Mouse (Mus musculus) liver, embryonic 15.5 days (tissue): ENCODE results near the gene Pnldc1. TPM values are rescaled to one million over a fixed set of nuclear protein-coding genes. Genes with fewer than 3 reads are reported as not detected.
"Not testable (repeated sequence)": the region's sequence is repeated elsewhere in the genome, so short reads cannot be mapped to it uniquely, and the experiment has no call there.

Experiments
- ATAC-seq: fragments of 200-750 bp; cut with Nextera tagmentation; 2 replicates; pipeline ENCODE4 v1.8.0; 2017; ENCODE audit warnings: moderate number of reproducible peaks, mild to moderate bottlenecking, moderate library complexity; ENCODE audit not compliant: insufficient read depth
- H3K27ac ChIP-seq: fragments of 300-500 bp; sonication (generic); replicated peaks from 2 replicates; pipeline ENCODE4 v1.5.1; 2015; ENCODE audit warnings: mild to moderate bottlenecking, inconsistent platforms
- H3K27me3 ChIP-seq: fragments of 300-500 bp; sonication (generic); 2 replicates; pipeline ENCODE4 v1.6.1; 2015; ENCODE audit warnings: mild to moderate bottlenecking, inconsistent platforms
- H3K36me3 ChIP-seq: fragments of 300-500 bp; sonication (generic); replicated peaks from 2 replicates; pipeline ENCODE4 v1.6.1; 2015; ENCODE audit warnings: moderate library complexity, mild to moderate bottlenecking, inconsistent platforms
- H3K4me1 ChIP-seq: fragments of 300-500 bp; sonication (generic); replicated peaks from 2 replicates; pipeline ENCODE4 v1.6.1; 2015; ENCODE audit warnings: inconsistent platforms
- H3K4me2 ChIP-seq: fragments of 300-500 bp; sonication (generic); 2 replicates; pipeline ENCODE4 v1.6.1; 2015; ENCODE audit warnings: moderate library complexity, mild to moderate bottlenecking, inconsistent platforms
- H3K4me3 ChIP-seq: fragments of 300-500 bp; sonication (generic); replicated peaks from 2 replicates; pipeline ENCODE4 v1.5.1; 2015; ENCODE audit warnings: mild to moderate bottlenecking, inconsistent platforms
- H3K9ac ChIP-seq: fragments of 300-500 bp; sonication (generic); 2 replicates; pipeline ENCODE4 v1.6.1; 2015; ENCODE audit warnings: moderate library complexity, mild to moderate bottlenecking, inconsistent platforms
- H3K9me3 ChIP-seq: fragments of 300-500 bp; sonication (generic); replicated peaks from 2 replicates; pipeline ENCODE4 v1.6.1; 2016; ENCODE audit warnings: inconsistent platforms
- WGBS: fragments of 180-500 bp; shearing (Covaris S2); methylation state at CpG from one replicate; pipeline ENCODE4 v1.1.7; 2015; ENCODE audit warnings: mixed read lengths; ENCODE audit not compliant: insufficient replicate concordance; 5-methylcytosine and 5-hydroxymethylcytosine counted together
- polyA plus RNA-seq: library from polyadenylated mRNA; unstranded; fragments of >200 nt; fragmentation: Nextera tagmentation; extraction: Ambion mirVana; gene quantifications from 2 replicates; pipeline ENCODE4 v1.2.1, GENCODE M21; 2015

The Pnldc1 gene
- polyA plus RNA-seq, 1 experiment from 2014 or later, result 0.40 TPM

DNA sequence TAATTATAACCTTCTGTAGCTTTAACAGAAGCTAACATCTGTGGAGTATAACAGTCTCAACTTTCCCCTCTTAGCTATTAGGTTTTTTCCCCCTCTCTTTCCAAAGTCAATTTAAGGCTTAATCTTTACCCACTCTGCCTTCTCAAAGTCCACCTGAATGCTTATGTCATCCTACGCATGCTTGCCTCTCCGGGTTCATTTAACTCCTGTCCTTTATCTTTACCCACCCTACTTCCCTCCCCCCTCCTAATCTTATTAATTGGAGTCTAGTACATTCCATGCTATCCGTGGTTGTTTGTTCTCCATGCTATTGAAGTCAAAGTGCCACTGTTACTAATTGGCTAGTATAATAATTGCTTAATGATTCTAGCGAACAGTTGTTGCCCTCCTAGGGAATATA is 25.7 kb upstream of the Pnldc1 start:
- H3K4me3 ChIP-seq, result no peak overlapping the region
- H3K9me3 ChIP-seq, result no peaks in the 10 kb centered on the region
- peak overlapping the region; percentile 55; the same call in 1 of the 2 replicates for H3K27ac ChIP-seq
- peak; percentile 32; the same call in 1 of the 2 replicates for ATAC-seq
- no peak overlapping the region for H3K9ac ChIP-seq
- 34% methylated on average over 4 of the region's 4 CpGs for WGBS
- H3K27me3 ChIP-seq, result no peaks in the 10 kb centered on the region
- no peak overlapping the region for H3K4me2 ChIP-seq
- H3K4me1 ChIP-seq, result peaks cover 12% of the 10 kb centered on the region
- H3K36me3 ChIP-seq, result no peaks in the 10 kb centered on the region

GRCm38 (mm10) chr17:12931576-12931975 is 21.5 kb upstream of the Pnldc1 start:
- not testable (repeated sequence) for H3K9me3 ChIP-seq, H3K27ac ChIP-seq, H3K4me2 ChIP-seq, H3K4me3 ChIP-seq, H3K9ac ChIP-seq, H3K4me1 ChIP-seq, ATAC-seq, H3K36me3 ChIP-seq, H3K27me3 ChIP-seq
- WGBS, result 77% methylated on average over 5 of the region's 5 CpGs

DNA sequence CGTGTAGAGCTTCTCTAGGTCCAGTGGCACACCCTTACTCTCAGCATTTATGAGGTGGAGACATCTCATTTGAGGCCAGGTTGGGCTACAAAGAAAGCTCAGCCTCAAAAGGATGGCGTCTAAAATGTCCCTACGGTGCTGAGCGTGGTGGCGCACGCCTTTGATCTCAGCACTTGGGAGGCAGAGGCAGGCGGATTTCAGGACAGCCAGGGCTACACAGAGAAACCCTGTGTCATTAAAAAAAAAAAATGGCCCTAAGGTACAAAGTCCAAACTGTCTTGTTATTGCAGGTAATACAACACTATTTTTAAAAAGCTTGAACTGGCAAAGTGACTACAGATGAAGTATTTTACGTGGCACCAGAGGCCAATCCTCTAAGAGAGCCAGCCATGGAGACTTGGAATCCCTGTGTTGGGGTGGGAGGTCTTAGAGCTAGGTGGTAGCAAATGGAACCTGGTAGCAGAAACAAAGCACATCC is 15.7 kb upstream of the Pnldc1 start:
- no peaks in the 10 kb centered on the region for H3K9me3 ChIP-seq
- H3K27ac ChIP-seq, result peak overlapping the region; percentile 17; the same call in 1 of the 2 replicates
- WGBS, result 83% methylated on average over 8 of the region's 8 CpGs

DNA sequence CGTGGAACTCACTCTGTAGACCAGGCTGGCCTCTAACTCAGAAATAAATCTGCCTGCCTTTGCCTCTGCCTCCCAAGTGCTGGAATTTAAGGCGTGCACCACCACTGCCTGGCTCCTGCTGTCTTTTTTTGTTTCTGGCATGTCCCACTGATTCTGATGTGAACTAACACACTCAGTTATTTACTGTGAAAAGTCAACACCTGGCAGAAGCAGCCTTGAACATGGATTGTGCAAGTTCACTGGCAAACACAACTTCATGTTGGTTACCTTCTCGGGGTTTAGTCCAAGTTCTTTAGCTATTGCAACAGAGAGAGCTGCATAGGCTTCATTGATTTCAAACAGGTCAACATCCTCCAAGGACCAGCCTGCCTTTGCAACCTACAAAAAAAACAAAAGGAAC is 15.0 kb upstream of the Pnldc1 start:
- peak; percentile 61 for ATAC-seq
- no peak overlapping the region for H3K9ac ChIP-seq
- no peaks in the 10 kb centered on the region for H3K9me3 ChIP-seq
- no peaks in the 10 kb centered on the region for H3K27me3 ChIP-seq
- H3K4me1 ChIP-seq, result peaks cover 3% of the 10 kb centered on the region
- H3K4me2 ChIP-seq, result no peak overlapping the region
- H3K27ac ChIP-seq, result peak overlapping the region; percentile 17; the same call in 1 of the 2 replicates
- no peak overlapping the region for H3K4me3 ChIP-seq
- H3K36me3 ChIP-seq, result peaks cover 67% of the 10 kb centered on the region
- 72% methylated on average over 3 of the region's 3 CpGs for WGBS

More for the DNA sequence above, 15.7 kb upstream of the Pnldc1 start:
- Histone ChIP-seq H3K36me3 (peaks cover 59% of the 10 kb centered on the region), H3K4me1 (peaks cover 3% of the 10 kb centered on the region), H3K27me3 (no peaks in the 10 kb centered on the region), H3K4me3 (no peak overlapping the region), H3K4me2 (no peak overlapping the region), H3K9ac (no peak overlapping the region)
- ATAC-seq, result no peak

DNA sequence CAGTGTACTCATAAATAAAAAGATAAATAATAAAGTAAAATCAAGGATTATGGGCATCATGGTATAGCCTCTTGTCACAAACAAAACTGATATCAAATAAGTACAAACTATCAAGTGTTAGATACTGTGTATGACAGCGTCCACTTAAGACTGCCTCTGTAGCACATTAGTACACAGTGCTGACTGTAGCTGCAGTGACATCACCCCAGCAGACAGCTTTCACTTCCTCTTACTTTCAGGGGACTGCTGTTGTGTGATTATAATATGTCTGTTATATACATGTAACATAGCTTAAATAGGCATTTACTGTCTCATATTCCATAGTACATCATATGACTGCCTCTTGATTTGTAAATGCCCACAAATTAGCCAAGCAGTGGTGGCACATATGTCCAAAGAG is 11.0 kb upstream of the Pnldc1 start:
- Histone ChIP-seq H3K36me3 (peaks cover 78% of the 10 kb centered on the region), H3K27me3 (no peaks in the 10 kb centered on the region), H3K27ac (no peak overlapping the region), H3K4me2 (no peak overlapping the region), H3K9ac (no peak overlapping the region), H3K4me1 (peaks cover 16% of the 10 kb centered on the region), H3K9me3 (no peaks in the 10 kb centered on the region), H3K4me3 (no peak overlapping the region)
- ATAC-seq, result no peak
- WGBS, result 80% methylated on average over 1 of the region's 1 CpGs

- Histone ChIP-seq H3K27me3 (no peaks in the 10 kb centered on the region), H3K36me3 (peaks cover 62% of the 10 kb centered on the region), H3K4me3 (peak overlapping the region; percentile 98), H3K9ac (peak overlapping the region; percentile 97), H3K27ac (peak overlapping the region; percentile 93), H3K9me3 (no peaks in the 10 kb centered on the region), H3K4me1 (peaks cover 25% of the 10 kb centered on the region), H3K4me2 (peak overlapping the region; percentile 76)
- peak; percentile 65 for ATAC-seq
- WGBS, result under 1% methylated on average over 40 of the region's 40 CpGs
Measured at GRCm38 (mm10) chr17:12916588-12917380, 6.8 kb upstream of the Pnldc1 start.

DNA sequence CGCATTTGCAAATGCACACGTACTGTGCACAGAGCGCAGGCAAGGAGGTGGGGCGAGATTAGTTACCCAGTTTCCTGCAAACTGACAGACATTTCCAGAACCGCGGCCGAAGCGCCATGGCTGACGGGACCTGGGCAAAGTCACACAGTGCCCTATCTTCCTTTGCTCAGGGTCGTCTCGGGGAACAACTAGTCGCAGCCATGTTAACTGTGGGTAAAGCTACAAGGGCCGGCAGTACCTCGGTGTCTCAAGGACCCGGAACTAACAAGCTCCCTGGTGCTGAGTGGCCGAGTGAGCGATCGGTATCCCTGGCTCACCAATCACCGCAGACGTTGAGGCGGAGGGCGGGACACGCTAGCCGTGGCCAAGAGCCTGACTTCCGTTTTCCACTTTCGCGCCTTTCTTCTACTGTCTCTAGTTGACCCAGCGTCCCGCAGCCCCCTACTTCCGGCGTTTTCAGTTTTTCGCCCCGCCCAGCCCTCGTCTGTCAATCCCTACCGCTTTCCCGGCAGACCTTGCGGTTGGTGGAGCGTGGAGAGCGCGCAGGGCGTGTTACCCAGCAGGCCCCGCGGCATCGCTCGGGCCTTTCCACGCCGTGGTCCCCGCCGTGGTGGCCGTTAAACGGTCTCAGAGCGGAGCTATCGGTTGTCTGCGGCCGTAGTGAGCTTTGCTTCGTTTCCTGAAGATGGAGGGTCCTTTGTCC is 6.0 kb upstream of the Pnldc1 start, which contains the start of gene Mrpl18:
Mrpl18 (minus strand) TSS at position 465 of the 703 bp plus-strand sequence.
- under 1% methylated on average over 56 of the region's 56 CpGs for WGBS
- Histone ChIP-seq H3K27ac (peak within 1 kb of the TSS; percentile 93), H3K36me3 (peaks cover 63% of the 10 kb centered on the region), H3K9ac (peak within 1 kb of the TSS; percentile 97), H3K4me3 (peak within 1 kb of the TSS; percentile 98), H3K27me3 (no peaks in the 10 kb centered on the region), H3K4me2 (peak within 1 kb of the TSS; percentile 76), H3K9me3 (no peaks in the 10 kb centered on the region), H3K4me1 (peaks cover 25% of the 10 kb centered on the region)
- ATAC-seq, result peak; percentile 98

DNA sequence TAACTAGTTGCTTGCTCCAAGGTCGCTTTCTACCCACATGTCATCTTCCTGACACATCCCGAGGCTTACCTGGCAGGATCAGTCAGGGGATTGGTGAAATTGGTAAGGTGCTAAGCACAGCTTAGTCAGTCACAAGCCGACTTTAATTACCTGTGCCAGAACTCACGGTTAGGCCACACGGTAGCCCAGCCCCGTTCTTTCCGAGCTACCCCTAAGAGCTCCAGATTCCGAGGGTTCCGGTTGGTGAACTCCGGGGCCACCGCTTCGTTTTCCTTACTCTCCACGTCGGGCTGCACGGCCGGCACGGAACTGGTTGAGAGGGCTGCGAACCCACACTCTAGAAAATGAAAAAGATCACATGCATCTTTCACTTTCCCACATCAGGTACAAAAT is 5.5 kb upstream of the Pnldc1 start, which contains the start of gene Tcp1:
Tcp1 (plus strand) TSS at position 214 of the 393 bp plus-strand sequence.
- ATAC-seq, result no peak
- peaks cover 63% of the 10 kb centered on the region for H3K36me3 ChIP-seq
- peak within 1 kb of the TSS; percentile 93 for H3K27ac ChIP-seq
- H3K9me3 ChIP-seq, result no peaks in the 10 kb centered on the region
- no peaks in the 10 kb centered on the region for H3K27me3 ChIP-seq
- under 1% methylated on average over 18 of the region's 18 CpGs for WGBS
- H3K4me2 ChIP-seq, result peak within 1 kb of the TSS; percentile 76
- peak within 1 kb of the TSS; percentile 98 for H3K4me3 ChIP-seq
- H3K4me1 ChIP-seq, result peaks cover 25% of the 10 kb centered on the region
- peak within 1 kb of the TSS; percentile 97 for H3K9ac ChIP-seq

- Histone ChIP-seq H3K27me3 (no peaks in the 10 kb centered on the region), H3K36me3 (peaks cover 48% of the 10 kb centered on the region), H3K27ac (no peak overlapping the region), H3K4me3 (no peak overlapping the region), H3K4me1 (peaks cover 12% of the 10 kb centered on the region), H3K9ac (no peak overlapping the region), H3K9me3 (no peaks in the 10 kb centered on the region), H3K4me2 (no peak overlapping the region)
- WGBS, result 75% methylated on average over 8 of the region's 8 CpGs
- no peak for ATAC-seq
Measured at GRCm38 (mm10) chr17:12910391-12910790, 361 bp upstream of the Pnldc1 start.

DNA sequence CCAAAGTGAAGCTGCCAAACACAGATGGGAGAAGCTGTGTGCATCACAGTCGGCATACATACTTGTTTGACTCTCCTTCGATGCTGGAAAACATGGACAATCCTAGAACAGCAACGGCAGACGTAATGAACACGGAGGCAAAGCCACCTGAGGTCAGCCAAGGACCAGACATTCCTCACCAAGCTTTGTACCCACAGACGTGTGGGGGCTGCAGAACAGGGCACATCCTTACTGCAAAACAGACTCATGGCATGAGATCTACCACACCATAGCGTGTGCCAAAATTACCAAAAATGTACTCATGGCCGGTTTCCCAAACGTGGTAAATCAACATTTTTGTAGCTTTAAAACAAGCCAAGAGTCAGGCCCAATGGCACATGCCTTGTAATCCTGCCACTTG is 3.6 kb downstream of the Pnldc1 start:
- ATAC-seq, result no peak
- H3K9ac ChIP-seq, result no peak overlapping the region
- WGBS, result 80% methylated on average over 9 of the region's 9 CpGs

DNA sequence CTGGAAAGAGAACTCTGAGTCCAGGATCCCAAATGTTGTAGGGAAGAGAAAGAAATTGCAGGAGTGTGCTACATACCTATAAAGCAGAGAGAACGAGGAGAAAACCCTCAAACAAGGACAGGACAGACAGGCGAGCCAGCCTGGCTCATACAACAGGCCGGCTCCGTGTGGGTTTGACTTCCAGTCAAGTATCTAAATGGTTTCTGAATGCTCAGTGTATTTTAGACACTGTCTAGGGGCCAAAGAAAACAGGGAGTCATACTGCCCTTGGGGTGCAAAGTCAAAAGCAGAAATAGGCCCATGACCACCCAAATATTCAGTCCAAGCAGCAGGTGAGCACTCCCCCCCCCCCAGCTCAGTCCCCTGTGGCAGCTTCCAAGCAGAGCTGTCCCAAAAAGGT is 4.2 kb downstream of the Pnldc1 start:
- H3K27ac ChIP-seq, result no peak overlapping the region
- H3K9me3 ChIP-seq, result no peaks in the 10 kb centered on the region
- no peaks in the 10 kb centered on the region for H3K27me3 ChIP-seq
- H3K4me1 ChIP-seq, result no peaks in the 10 kb centered on the region
- H3K9ac ChIP-seq, result no peak overlapping the region
- no peak overlapping the region for H3K4me3 ChIP-seq
- H3K4me2 ChIP-seq, result no peak overlapping the region
- peaks cover 36% of the 10 kb centered on the region for H3K36me3 ChIP-seq
- WGBS, result 84% methylated on average over 4 of the region's 4 CpGs
- ATAC-seq, result no peak

More for the DNA sequence above, 3.6 kb downstream of the Pnldc1 start:
- H3K4me3 ChIP-seq, result no peak overlapping the region
- no peak overlapping the region for H3K27ac ChIP-seq
- H3K4me2 ChIP-seq, result no peak overlapping the region
- no peaks in the 10 kb centered on the region for H3K9me3 ChIP-seq
- no peaks in the 10 kb centered on the region for H3K4me1 ChIP-seq
- H3K36me3 ChIP-seq, result peaks cover 42% of the 10 kb centered on the region
- no peaks in the 10 kb centered on the region for H3K27me3 ChIP-seq
